Mouse (Mus musculus): ENCODE measurements around the gene Slf2.

Gene Slf2

GRCm38 (mm10) chr19:44985159-44985988 is 54.4 kb downstream of the Slf2 start:
- no peak for DNase-seq

DNA sequence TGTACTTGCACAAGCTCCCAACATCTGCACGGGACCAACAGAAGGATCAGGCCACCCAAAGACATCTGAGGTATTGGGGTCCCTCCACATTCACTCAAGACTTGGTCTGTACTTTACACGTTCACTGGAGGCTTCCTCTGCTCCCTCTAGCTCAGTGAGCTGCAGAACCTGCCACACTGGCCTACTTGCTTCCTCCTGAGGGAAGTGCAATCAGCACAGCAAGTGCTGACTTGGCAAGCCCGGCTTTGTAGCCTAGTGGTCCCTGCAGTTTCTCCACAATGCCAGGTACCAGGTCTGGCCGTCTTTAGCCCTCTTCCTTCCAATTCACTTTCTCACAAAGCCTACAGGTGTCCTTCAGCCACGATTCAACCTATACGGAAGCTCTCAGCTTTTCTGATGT is 56.1 kb downstream of the Slf2 start:
- DNase-seq = peak in 1 of 2 experiments; percentile 3

GRCm38 (mm10) chr19:44987851-44988250 is 56.9 kb downstream of the Slf2 start:
- peak in 1 of 2 experiments; percentile 7 for DNase-seq

DNA sequence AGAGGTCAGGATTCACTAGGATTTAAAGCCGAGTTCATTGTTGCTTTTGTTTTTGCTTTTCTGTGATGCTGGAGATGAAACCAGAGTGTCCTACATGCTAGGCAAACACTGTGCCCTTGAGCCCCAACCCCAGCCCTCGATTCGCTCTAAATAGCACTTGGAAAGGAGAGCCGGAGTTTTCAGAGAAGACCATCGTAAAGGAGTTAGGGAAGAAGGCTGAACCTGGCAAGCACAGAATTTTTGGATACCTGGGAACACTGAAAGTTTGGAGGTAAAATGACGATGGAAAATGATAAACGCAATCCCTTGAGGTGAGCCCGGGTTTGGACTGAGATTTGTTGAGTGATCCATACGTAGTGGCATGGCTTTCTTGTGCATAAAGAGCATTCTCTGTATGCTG is 57.4 kb downstream of the Slf2 start:
- DNase-seq = no peak

DNA sequence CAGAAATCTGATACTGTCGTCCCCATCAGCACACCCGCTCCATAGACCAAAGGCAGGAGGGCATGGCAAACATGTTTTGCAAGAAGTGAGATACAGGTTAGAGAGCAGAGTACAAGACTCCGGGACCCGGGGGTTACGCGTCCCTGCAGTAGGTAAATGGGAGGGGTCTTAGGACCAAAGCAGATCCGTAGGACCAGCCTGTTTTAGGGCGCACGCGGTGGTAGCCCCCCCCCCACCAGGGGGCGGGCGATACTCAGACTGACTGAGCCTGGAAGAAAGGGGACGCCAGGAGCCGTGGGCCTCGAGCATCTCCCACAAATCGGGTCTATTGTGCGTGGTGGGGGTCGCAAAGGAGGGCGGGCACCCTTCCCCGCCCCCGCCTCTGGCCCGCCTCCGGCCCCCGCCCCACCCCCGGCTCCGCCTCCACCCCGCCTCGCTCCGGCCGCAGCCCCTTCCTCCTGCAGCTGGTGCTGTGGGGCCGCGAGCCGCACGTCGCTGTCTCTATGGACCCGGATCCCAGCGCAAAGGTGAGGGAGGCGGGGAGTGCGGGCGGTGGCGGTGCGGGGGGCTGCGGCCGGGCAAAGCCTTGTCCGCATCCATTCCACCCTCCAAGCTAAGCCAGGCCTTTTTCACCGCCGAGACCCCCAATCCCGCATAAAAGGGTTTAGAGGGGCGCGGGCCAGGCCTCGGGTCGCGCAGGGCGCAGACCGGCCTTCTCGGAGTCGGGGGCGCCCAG is 58.0 kb downstream of the Slf2 start, which contains the start of gene Sema4g:
TSS of gene Sema4g (plus strand) at position 271 of the 736 bp plus-strand sequence.
- peak; percentile 78 to 83 for DNase-seq

GRCm38 (mm10) chr19:44989567-44990495 is 58.9 kb downstream of the Slf2 start:
- DNase-seq = peak; percentile 46 to 60

- peak in 1 of 2 experiments; percentile 3 for DNase-seq
Measured at GRCm38 (mm10) chr19:44991031-44991430, 60.1 kb downstream of the Slf2 start.

GRCm38 (mm10) chr19:44992246-44992645 is 61.3 kb downstream of the Slf2 start:
- peak in 1 of 2 experiments; percentile 9 for DNase-seq

GRCm38 (mm10) chr19:44992712-44993111 is 61.8 kb downstream of the Slf2 start:
- DNase-seq = peak in 1 of 2 experiments; percentile 5

DNA sequence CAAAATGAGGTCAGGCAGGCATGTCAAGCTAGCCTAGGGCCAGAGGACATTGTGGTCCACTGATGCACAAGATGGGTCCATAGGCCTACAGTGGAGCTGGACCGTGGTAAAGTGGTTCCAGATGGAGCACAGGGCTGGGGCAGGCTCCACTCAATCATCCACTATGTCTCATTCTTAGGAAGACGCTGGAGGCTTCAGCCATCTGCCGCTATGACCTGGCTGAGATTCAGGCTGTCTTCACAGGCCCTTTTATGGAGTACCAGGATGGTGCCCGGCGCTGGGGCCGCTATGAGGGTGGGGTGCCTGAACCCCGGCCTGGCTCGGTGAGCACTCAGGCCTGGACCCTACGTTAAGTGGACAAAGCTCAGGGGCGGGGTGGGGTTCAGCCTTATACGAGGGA is 66.8 kb downstream of the Slf2 start:
- peak; percentile 54 to 56 for DNase-seq

GRCm38 (mm10) chr19:44999647-45000046 is 68.7 kb downstream of the Slf2 start:
- DNase-seq = no peak

DNA sequence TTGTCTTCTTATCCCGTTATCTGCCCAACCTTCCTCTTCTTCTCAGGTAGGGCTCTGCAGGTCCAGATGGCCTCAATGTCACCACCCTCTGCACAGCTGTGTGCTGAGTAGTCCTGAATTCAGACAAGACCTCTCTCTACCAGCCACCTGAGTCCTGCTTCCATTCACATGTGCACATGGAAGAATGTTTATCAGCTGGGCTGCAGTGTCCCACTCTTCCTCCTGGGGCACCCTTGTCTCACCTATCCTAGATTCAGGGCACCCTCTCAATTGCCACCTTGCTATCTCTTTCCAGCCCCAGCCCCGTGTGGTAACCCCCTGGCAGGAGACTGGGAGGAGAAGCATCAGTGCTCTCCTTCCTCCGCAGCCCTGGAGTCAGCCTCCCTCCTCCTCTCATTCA is 71.3 kb downstream of the Slf2 start:
- DNase-seq = peak in 1 of 2 experiments; percentile 53

DNA sequence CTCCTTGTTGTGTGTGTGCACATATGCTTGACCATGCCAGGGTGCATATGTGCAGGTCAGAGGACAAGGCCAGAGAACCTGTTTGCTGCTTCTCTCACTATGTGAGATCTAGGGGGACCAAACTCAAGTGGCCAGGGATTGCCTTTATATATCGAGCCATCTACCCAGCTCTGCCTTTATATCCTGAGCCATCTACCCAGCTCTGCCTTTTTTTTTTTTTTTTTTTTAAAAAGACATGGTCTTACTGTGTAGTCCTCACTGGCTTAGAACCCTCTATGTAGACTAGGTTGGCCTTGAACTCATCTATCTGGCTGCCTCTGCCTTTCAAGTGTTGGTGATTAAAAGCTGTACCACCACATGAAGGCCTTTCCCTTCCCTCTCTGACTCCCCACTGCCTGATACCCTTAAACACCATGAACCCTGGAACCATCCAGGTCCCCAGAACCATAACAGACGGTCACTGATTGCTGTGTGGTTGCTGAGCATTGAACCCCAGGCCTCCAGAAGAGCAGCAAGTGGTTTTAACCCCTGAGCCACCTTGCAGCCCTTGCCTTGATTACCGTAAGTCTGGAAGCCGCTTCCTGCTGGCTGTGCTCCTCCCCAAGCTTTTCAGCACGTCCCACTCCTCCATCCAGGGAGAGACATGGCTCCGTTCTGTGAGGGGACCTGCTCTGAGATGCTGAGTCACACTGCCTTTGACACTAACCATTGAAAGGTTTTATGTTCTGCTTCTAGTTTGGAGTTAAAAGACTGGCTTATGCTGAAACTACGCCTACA is 73.0 kb downstream of the Slf2 start:
- DNase-seq = no peak

- peak; percentile 58 to 59 for DNase-seq
Measured at GRCm38 (mm10) chr19:45005444-45005843, 74.5 kb downstream of the Slf2 start, which contains the start of gene Twnk. Gene Twnk (plus strand): TSS chr19:45005663.

DNA sequence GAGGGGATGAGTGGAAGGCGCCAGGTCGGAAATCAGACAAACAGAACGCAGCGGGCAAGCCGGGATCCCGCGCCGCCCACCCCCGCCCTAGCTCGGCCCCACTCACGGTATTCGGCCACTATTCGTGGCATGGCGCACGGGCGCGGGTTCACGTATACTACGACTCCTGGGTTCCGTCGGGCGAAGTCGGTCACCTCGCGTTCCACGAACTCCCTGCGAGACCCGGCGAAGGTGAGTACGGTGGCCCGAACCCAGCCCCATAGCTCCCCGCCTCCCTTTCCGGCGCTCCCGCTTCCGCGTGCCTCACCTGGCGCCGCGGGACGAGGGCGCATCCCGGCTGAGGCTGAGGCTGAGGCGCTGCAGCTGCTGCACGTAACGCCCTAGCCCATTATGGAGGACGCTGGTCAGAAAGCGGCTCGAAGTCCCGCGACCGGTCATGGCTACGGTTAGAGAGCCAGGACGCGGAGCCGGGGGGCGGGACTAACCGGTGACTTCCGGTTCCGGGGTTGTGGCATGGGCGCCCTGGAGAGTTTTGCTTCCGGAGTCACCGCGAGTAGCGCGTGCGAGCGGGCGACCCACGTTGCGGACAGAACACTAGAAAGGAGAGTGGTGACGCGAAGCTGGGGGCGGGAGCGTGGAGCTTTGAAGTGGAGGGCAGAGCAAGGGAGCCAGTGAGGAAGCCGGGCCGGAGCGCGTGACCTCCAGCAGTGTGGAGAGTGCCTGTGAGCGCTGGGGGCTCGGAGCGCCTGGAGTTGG is 75.2 kb downstream of the Slf2 start, which contains the start of gene Mrpl43:
TSS of gene Mrpl43 (minus strand) at position 486 of the 756 bp plus-strand sequence.
- peak; percentile 98 to 100 for DNase-seq

GRCm38 (mm10) chr19:45007021-45007420 is 76.1 kb downstream of the Slf2 start:
- peak; percentile 42 to 56 for DNase-seq

GRCm38 (mm10) chr19:45007425-45008191 is 76.7 kb downstream of the Slf2 start:
- peak; percentile 46 for DNase-seq

DNA sequence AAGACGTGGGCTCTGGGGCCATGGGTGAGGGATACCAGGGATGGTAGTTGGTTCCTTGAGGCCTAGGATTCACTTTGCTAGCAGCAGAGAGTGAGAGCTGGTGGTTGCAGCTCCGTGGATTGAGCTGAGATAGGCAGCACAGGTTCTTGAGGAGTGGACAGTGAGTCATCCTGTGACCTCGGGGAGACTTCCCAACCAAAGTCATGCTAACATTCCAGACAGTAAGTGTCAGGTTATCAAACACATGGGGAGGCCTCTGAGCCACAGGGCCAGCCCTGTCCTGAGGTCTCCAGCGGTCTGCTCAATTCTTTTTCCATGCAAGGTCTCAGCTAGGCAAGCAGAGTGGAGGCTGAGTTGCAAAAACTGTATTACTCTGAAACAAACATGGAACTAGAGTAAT is 79.7 kb downstream of the Slf2 start:
- no peak for DNase-seq

- DNase-seq = peak; percentile 52 to 55
Measured at GRCm38 (mm10) chr19:45012219-45012618, 81.3 kb downstream of the Slf2 start.

GRCm38 (mm10) chr19:45012636-45013035 is 81.7 kb downstream of the Slf2 start:
- DNase-seq = peak in 1 of 2 experiments; percentile 56
